Mouse (Mus musculus): ENCODE measurements around the gene Agpat3.

- TF ChIP-seq CTCF (IDR thresholded peaks at IDR 0.05; ENCODE audit: borderline replicate concordance, insufficient read depth, low read length) (no peak), POLR2A (IDR thresholded peaks at IDR 0.05; ENCODE audit: low read depth, low read length) (no peak)
Observed at GRCm38 (mm10) chr10:78352666-78353030, 359 bp upstream of the Agpat3 start.
